Mouse (Mus musculus): ENCODE measurements around the gene Mcrs1. TPM values are rescaled to one million over a fixed set of nuclear protein-coding genes. Genes with fewer than 3 reads are reported as not detected.
"Not testable (repeated sequence)": the region's sequence is repeated elsewhere in the genome, so short reads cannot be mapped to it uniquely, and the experiment has no call there.

Gene Mcrs1
- polyA plus RNA-seq, 1 experiment from 2014 or later, result 158 TPM

DNA sequence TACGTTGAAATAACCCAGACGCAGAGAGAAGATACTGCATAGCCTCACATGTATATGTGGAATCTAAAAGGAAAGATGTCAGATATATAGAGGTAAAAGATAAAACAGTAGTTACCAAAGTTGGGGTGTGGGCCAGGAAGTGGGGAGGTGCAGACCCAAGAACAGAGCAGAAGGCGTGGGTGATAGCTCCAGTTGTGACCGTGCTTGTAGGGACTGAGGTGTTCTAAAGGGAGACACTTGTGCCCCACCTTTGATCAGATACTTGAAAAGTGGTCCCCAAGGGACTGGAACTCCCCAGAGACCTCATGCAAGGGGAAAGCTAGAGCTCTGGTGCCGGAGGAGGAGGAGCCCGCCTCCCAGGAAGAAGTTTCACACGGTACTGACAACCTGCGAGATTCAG is 24.3 kb upstream of the Mcrs1 start:
- Histone ChIP-seq H3K4me3 (replicated peaks) (no peak overlapping the region), H3K4me1 (replicated peaks) (peaks cover 11% of the 10 kb centered on the region; the same call in 1 of the 2 replicates), H3K27ac (no peak overlapping the region), H3K9ac (replicated peaks) (no peak overlapping the region), H3K27me3 (peaks cover 8% of the 10 kb centered on the region), H3K9me3 (no peaks in the 10 kb centered on the region), H3K36me3 (no peaks in the 10 kb centered on the region), H3K4me2 (no peak overlapping the region)
- 78% methylated on average over 8 of the region's 8 CpGs for WGBS
- no peak for ATAC-seq (ENCODE audit: insufficient number of reproducible peaks, insufficient read depth, low FRiP score, low TSS enrichment, low read depth)

DNA sequence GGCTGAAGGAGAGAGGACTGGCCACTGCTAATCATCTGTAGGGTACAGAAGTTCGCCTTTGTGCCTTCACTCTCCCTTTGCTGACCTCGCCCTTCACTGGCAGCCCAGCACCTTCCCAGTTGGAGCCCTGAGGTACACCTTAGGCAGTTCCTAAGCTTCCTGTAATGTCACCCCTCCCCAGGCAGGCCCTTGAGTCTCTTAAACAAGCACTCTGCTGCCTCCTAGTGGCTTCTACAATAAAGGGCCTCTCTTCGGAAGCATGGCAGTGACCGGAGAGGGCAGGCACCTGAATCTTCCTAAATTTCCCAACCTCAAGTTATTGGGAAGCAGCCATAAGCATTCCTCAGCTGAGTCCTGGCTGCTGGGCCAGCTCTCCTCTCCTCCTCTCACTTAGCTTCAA is 13.9 kb upstream of the Mcrs1 start:
- H3K4me2 ChIP-seq, result no peak overlapping the region
- WGBS, result 9% methylated on average over 4 of the region's 4 CpGs
- H3K9ac ChIP-seq (replicated peaks), result no peak overlapping the region
- no peak overlapping the region for H3K4me3 ChIP-seq (replicated peaks)
- no peak overlapping the region for H3K27ac ChIP-seq
- H3K9me3 ChIP-seq, result no peaks in the 10 kb centered on the region
- no peaks in the 10 kb centered on the region for H3K36me3 ChIP-seq
- peaks cover 9% of the 10 kb centered on the region; the same call in 1 of the 2 replicates for H3K4me1 ChIP-seq (replicated peaks)
- no peaks in the 10 kb centered on the region for H3K27me3 ChIP-seq
- no peak for ATAC-seq (ENCODE audit: insufficient number of reproducible peaks, insufficient read depth, low FRiP score, low TSS enrichment, low read depth)

DNA sequence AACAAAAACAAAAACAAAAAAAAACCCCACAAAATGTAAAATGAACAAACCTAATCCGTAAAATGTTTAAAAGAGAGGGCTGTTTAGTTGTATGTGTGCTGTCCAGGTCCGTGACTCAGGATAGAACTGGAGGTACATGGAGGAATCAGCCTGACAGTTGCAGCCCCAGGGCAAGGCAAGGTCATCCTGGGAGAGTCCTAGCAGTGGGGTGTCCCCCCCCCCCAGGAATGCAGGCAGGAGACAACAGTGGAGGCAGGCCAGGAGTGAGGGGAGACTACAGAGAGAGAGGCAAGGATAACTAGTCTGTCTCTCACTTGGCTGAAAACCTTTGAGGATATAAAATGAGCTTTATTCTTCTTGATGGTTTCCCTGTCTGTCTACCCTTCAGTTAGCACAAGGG is 12.6 kb upstream of the Mcrs1 start:
- Histone ChIP-seq H3K27me3 (no peaks in the 10 kb centered on the region), H3K9me3 (no peaks in the 10 kb centered on the region), H3K36me3 (no peaks in the 10 kb centered on the region), H3K4me2 (no peak overlapping the region), H3K9ac (replicated peaks) (no peak overlapping the region), H3K4me3 (replicated peaks) (no peak overlapping the region), H3K27ac (no peak overlapping the region), H3K4me1 (replicated peaks) (peaks cover 9% of the 10 kb centered on the region; the same call in 1 of the 2 replicates)
- WGBS, result 70% methylated on average over 2 of the region's 2 CpGs
- no peak for ATAC-seq (ENCODE audit: insufficient number of reproducible peaks, insufficient read depth, low FRiP score, low TSS enrichment, low read depth)

DNA sequence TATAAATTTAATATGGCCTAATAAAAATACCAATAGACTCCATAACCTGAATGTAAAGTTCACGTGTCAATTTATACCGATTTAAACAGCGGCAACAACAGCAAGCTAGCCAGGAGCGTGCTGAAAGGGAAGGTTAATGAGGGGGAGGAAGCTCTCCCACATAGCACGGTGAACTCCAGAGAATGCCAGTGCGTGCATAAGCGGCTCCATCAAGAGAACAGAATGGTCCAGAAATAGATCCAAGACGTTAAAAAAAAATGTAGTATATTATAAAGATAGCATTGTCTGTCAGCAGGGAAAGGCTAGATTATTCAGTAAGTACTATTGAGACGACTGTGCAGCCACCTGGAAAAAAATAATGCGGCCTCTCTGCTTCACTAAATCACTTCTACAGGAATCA is 10.9 kb upstream of the Mcrs1 start:
- peaks cover 9% of the 10 kb centered on the region; the same call in 1 of the 2 replicates for H3K4me1 ChIP-seq (replicated peaks)
- ATAC-seq (ENCODE audit: insufficient number of reproducible peaks, insufficient read depth, low FRiP score, low TSS enrichment, low read depth), result no peak
- no peak overlapping the region for H3K4me2 ChIP-seq
- WGBS, result 39% methylated on average over 10 of the region's 10 CpGs
- no peaks in the 10 kb centered on the region for H3K9me3 ChIP-seq
- H3K27me3 ChIP-seq, result no peaks in the 10 kb centered on the region
- H3K9ac ChIP-seq (replicated peaks), result no peak overlapping the region
- no peak overlapping the region for H3K4me3 ChIP-seq (replicated peaks)
- no peak overlapping the region for H3K27ac ChIP-seq
- H3K36me3 ChIP-seq, result no peaks in the 10 kb centered on the region

DNA sequence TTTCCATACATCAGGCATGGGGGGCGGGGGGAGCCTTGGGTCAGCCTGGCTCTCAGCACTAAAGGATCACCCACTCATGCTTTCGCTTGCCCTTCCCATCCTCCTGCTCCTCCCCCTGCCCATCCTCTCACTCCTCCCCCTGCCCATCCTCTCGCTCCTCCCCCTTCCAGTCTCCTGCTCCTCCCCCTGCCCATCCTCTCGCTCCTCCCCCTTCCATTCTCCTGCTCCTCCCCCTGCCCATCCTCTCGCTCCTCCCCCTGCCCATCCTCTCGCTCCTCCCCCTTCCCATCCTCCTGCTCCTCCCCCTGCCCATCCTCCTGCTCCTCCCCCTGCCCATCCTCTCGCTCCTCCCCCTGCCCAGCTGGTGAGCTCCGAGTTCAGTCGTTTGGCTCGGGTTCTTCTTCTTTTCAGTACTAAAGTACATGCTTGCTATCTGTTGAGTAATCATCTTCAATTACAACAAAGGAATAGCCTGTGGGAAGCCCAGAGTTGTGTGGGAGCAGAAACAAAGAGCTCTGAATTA is 8.0 kb upstream of the Mcrs1 start:
- H3K27ac ChIP-seq, result no peak overlapping the region
- no peaks in the 10 kb centered on the region for H3K36me3 ChIP-seq
- WGBS, result 4% methylated on average over 6 of the region's 10 CpGs
- no peaks in the 10 kb centered on the region for H3K9me3 ChIP-seq
- no peak overlapping the region for H3K9ac ChIP-seq (replicated peaks)
- H3K4me2 ChIP-seq, result peak overlapping the region; percentile 35
- ATAC-seq (ENCODE audit: insufficient number of reproducible peaks, insufficient read depth, low FRiP score, low TSS enrichment, low read depth), result no peak
- no peaks in the 10 kb centered on the region for H3K27me3 ChIP-seq
- 0 out of 2 replicates have a peak, but pooled peaks cover 3% of the 10 kb centered on the region for H3K4me1 ChIP-seq (replicated peaks)
- no peak overlapping the region for H3K4me3 ChIP-seq (replicated peaks)

DNA sequence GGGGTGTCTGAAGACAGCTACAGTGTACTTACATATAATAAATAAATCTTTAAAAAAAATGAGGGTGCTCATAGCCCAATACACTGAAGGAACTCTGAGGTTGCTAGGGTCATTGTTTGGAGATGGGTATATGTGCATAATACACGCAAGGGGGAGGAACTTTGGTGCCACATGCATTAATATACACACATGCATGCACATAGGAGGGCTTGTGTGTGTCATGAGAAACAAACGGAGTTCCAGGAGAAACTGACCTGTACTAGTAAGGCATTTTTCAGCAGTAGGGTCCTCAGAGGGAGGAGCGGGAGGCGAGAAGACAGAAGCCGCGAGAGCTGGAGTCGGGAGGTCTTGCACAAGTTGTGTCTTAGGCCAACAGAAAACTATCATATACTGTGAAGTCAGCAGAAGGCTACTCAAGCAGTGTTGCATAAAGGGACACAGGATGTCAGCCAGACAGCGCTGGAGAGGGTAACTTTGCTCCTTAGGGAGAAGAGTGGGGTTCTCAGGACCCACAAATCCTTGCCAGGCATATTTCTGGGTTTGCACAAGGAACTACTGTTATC is 7.5 kb upstream of the Mcrs1 start:
- H3K4me2 ChIP-seq, result peak overlapping the region; percentile 19; the same call in 1 of the 2 replicates
- WGBS, result 62% methylated on average over 8 of the region's 8 CpGs
- 0 out of 2 replicates have a peak, but pooled peaks cover 3% of the 10 kb centered on the region for H3K4me1 ChIP-seq (replicated peaks)
- no peaks in the 10 kb centered on the region for H3K27me3 ChIP-seq
- no peak overlapping the region for H3K9ac ChIP-seq (replicated peaks)
- H3K27ac ChIP-seq, result no peak overlapping the region
- H3K36me3 ChIP-seq, result no peaks in the 10 kb centered on the region
- no peak for ATAC-seq (ENCODE audit: insufficient number of reproducible peaks, insufficient read depth, low FRiP score, low TSS enrichment, low read depth)
- H3K4me3 ChIP-seq (replicated peaks), result no peak overlapping the region
- H3K9me3 ChIP-seq, result no peaks in the 10 kb centered on the region

DNA sequence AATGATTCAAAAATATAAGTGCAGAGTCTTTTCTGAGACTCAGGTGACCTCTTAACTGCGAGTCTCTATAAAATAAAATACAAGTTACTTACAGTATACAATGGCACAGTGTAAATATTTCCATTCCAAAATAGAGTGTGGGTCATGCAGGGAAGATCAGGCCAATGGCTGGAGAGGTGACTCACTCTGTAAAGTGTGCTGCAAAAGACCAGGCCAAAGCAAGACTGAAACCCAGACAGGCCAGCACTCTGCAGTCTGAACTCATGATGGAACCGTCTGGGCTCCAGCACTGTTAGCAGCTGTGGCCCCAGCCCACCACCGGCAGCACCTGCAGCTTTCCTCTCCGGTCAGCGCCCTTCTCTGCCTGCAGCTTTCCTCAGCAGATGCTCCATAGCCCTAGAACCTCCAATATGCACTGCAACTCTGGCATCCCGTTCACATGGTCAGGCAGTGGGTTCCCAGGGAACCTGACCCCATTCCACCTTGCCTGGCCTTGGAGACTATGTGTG is 3.5 kb upstream of the Mcrs1 start:
- peaks cover 7% of the 10 kb centered on the region; the same call in 1 of the 2 replicates for H3K4me1 ChIP-seq (replicated peaks)
- ATAC-seq (ENCODE audit: insufficient number of reproducible peaks, insufficient read depth, low FRiP score, low TSS enrichment, low read depth), result no peak
- H3K27ac ChIP-seq, result no peak overlapping the region
- no peak overlapping the region for H3K4me3 ChIP-seq (replicated peaks)
- WGBS, result 84% methylated on average over 6 of the region's 6 CpGs
- H3K27me3 ChIP-seq, result no peaks in the 10 kb centered on the region
- no peaks in the 10 kb centered on the region for H3K9me3 ChIP-seq
- H3K9ac ChIP-seq (replicated peaks), result no peak overlapping the region
- no peak overlapping the region for H3K4me2 ChIP-seq
- H3K36me3 ChIP-seq, result no peaks in the 10 kb centered on the region

DNA sequence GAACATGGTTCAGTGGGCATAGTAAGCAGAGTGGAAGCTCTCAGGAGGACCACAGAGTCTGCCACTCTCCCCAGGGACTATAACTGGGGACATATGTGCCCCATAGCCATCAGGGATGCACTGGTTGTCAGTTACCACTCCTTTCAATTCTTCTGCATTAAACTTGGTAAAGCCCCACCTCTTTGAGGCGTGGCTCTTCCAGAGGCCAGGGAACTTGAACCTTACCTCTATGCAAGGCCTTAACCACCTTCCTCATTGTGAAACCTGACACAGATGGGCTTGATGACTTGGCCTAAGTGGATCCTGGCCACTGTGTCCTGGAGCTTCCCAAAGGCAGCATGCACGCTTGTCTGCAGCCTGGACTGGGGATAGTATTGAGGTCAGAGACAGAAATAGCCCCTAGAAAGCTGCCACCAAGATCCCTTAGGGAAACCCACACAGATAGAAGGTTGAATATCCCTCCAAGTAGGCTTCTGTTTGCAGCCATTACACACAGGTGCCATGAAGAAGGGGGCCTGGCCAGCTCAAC is 2.8 kb upstream of the Mcrs1 start:
- no peak overlapping the region for H3K4me3 ChIP-seq (replicated peaks)
- ATAC-seq (ENCODE audit: insufficient number of reproducible peaks, insufficient read depth, low FRiP score, low TSS enrichment, low read depth), result no peak
- 85% methylated on average over 2 of the region's 2 CpGs for WGBS
- H3K9me3 ChIP-seq, result no peaks in the 10 kb centered on the region
- no peak overlapping the region for H3K27ac ChIP-seq
- no peaks in the 10 kb centered on the region for H3K27me3 ChIP-seq
- no peak overlapping the region for H3K4me2 ChIP-seq
- peaks cover 10% of the 10 kb centered on the region; the same call in 1 of the 2 replicates for H3K4me1 ChIP-seq (replicated peaks)
- H3K36me3 ChIP-seq, result peaks cover 7% of the 10 kb centered on the region; the same call in 1 of the 2 replicates
- H3K9ac ChIP-seq (replicated peaks), result no peak overlapping the region

DNA sequence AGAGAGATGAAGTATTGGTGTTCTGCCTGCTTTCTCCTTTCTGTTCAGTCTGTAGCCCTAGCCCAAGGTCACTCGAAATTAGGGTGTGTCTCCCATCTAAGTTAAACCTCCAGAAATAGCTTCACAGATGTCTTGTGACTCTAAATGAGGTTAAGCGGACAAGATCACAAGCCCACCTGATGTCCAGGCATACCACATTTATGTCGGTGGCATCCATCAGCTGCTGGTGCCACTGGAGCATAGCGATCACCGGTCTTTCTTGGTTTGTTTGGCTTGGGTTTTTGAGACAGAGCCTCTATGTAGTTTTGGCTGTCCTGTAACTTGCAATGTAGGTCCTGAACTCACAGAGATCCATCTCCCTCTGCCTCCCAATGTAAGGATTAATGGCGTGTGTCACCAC is 2.0 kb upstream of the Mcrs1 start:
- Histone ChIP-seq H3K9ac (replicated peaks) (no peak overlapping the region), H3K27ac (no peak overlapping the region), H3K4me3 (replicated peaks) (no peak overlapping the region), H3K27me3 (no peaks in the 10 kb centered on the region), H3K4me1 (replicated peaks) (peaks cover 10% of the 10 kb centered on the region; the same call in 1 of the 2 replicates), H3K4me2 (no peak overlapping the region), H3K36me3 (peaks cover 13% of the 10 kb centered on the region; the same call in 1 of the 2 replicates), H3K9me3 (no peaks in the 10 kb centered on the region)
- WGBS, result 91% methylated on average over 6 of the region's 6 CpGs
- ATAC-seq (ENCODE audit: insufficient number of reproducible peaks, insufficient read depth, low FRiP score, low TSS enrichment, low read depth), result no peak

DNA sequence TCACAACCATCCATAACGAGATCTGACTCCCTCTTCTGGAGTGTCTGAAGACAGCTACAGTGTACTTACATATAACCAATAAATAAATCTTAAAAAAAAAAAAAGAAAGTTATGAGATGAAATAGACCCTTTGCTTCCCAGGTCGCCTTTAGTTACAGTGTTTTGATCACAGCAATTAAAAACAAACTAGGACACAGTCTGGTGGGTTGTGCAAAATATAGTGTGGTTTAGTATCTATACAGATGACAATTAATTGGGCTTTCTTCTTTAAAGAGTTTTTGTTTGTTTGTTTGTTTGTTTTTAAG is 1.4 kb upstream of the Mcrs1 start:
- Histone ChIP-seq H3K36me3 (peaks cover 20% of the 10 kb centered on the region), H3K4me2 (peak overlapping the region; percentile 73), H3K4me3 (replicated peaks) (peak overlapping the region; percentile 61; the same call in 1 of the 2 replicates)
- H3K4me1 ChIP-seq (replicated peaks); H3K27ac ChIP-seq; H3K9me3 ChIP-seq; H3K27me3 ChIP-seq; H3K9ac ChIP-seq (replicated peaks); ATAC-seq (ENCODE audit: insufficient number of reproducible peaks, insufficient read depth, low FRiP score, low TSS enrichment, low read depth): not testable (repeated sequence)
- WGBS, result 41% methylated on average over 2 of the region's 2 CpGs

DNA sequence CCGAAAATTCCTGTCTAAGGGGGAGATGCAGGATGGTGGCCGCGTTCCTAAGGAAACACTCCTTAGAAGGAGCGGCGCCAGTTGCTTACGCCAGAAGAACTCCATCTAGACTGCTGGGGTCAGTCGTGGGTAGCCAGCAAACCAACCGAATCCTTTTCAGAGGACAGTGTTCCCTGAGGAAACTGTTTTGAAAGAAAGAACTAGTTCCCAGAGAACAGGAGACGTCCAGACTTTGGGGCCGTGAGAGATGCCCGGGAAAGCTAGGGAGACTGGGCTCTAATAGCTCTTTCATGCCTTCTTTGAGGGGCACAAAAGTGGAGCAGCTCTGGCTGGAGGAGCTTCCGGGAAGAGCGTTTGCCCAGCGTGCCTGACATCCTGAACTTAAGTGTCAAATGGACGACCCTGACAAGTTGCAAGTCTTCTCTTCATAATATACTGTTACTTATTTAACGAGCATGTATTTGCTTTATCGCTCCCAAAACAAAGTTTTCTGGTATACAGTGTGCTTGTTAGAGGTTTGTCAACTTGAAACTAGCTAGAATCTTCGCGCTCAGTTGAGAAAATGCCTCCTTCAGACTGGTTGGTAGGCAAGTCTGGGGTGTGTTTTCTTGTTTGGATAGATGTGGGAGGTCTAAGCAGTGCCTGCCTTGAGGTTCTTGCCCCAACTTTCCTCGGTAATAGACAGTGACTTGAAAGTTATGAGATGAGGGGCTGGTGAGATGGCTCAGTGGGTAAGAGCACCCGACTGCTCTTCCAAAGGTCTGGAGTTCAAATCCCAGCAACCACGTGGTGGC is 817 bp upstream of the Mcrs1 start:
- Histone ChIP-seq H3K4me1 (replicated peaks) (peaks cover 10% of the 10 kb centered on the region; the same call in 1 of the 2 replicates), H3K27me3 (no peaks in the 10 kb centered on the region), H3K4me3 (replicated peaks) (peak overlapping the region; percentile 61), H3K36me3 (peaks cover 25% of the 10 kb centered on the region), H3K27ac (peak overlapping the region; percentile 95), H3K9ac (replicated peaks) (peak overlapping the region; percentile 65), H3K9me3 (no peaks in the 10 kb centered on the region), H3K4me2 (peak overlapping the region; percentile 73)
- WGBS, result 6% methylated on average over 22 of the region's 22 CpGs
- ATAC-seq (ENCODE audit: insufficient number of reproducible peaks, insufficient read depth, low FRiP score, low TSS enrichment, low read depth), result peak; percentile 34; the same call in 1 of the 2 replicates

Measured in limb, embryonic 12.5 days (tissue).